Mouse (Mus musculus): ENCODE measurements around the gene Agrn.
"Not testable (repeated sequence)": the region's sequence is repeated elsewhere in the genome, so short reads cannot be mapped to it uniquely, and the experiment has no call there.

The Agrn gene

GRCm38 (mm10) chr4:156154771-156155170 is 42.5 kb downstream of the Agrn start:
- in situ Hi-C loops (cut with MseI, MboI) = no loop called here

GRCm38 (mm10) chr4:156150887-156151286 is 46.4 kb downstream of the Agrn start:
- in situ Hi-C loops (cut with MseI, MboI) = not testable (repeated sequence)

- in situ Hi-C loops (cut with MseI, MboI) = no loop called here
Observed at GRCm38 (mm10) chr4:156136285-156137100, 60.8 kb downstream of the Agrn start.

GRCm38 (mm10) chr4:156135801-156136200 is 61.5 kb downstream of the Agrn start:
- in situ Hi-C loops (cut with MseI, MboI) = no loop called here

DNA sequence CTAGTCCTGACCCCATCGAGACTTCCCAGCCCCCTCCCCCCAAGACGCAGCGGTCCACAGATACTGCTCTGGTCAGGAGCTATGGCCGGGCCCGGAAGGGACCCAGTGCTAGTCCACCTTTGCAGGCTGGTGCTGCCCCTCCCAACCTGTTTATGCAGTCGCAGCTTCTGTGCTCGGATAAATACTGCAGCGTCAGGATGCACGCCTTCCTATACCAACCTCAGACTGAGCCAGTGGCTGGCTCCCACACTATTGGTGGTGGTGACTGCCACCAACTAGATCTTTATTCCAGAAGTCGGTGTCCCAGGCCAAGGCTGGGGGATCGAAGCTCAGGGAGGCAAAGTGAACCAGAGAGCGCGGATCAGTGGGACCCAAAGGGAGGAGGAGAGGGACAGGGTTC is 62.2 kb downstream of the Agrn start:
- in situ Hi-C loops (cut with MseI, MboI) = no loop called here

DNA sequence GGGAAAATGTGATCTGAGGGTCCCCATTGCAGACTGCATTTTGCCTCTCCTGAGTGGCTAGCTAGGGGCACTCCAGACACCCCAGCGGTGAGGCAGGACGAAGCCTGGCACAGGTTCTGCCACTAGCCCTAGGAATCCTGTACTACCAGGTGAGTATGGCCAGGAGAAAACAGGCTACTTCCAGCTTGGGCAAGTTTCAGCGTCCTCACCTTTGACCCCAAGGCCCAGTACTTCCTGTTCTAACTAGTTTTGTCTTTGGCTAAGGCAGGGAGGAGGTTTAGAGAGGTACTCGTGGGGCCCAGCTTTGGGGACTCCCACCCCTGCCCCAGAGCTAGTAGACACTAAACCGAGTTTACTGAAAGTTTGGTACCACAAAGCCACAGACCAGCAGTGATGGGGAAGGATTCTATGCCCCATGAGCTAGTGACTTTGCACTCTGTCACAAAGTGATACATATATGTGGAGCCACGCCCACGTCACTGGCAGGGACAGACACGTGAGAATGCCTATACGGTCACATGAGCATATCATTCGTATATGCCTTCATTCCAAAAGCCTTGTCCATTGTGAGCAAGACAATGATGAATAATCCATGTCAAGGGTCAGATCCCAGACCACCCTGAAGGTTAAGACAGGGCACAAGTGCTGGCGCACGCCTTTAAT is 63.2 kb downstream of the Agrn start:
- in situ Hi-C loops (cut with MseI, MboI) = no loop called here

GRCm38 (mm10) chr4:156133334-156133733 is 64.0 kb downstream of the Agrn start:
- in situ Hi-C loops (cut with MseI, MboI) = no loop called here

DNA sequence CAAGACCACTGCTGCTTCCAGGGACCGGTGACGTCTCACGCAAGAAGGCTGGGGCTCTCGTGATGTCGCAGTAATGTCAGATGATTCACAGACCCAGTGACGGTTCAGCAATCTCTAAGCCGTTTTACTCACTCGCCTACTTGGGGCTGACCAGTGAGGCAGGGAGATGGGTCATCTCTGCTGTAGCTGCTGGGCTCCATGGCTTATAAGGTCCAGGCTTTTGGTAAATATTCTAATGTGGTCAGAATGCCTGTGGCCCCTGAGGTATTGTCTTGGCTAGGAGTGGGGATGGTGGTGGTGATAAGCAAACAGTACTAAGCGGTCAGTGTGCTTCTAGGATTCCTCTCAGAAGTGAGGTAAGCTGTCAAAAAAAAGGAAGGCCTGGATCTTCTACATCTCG is 66.3 kb downstream of the Agrn start:
- in situ Hi-C loops (cut with MseI, MboI) = no loop called here

- in situ Hi-C loops (cut with MseI, MboI) = no loop called here
Observed at GRCm38 (mm10) chr4:156130436-156130835, 66.9 kb downstream of the Agrn start, which contains the start of gene Rnf223. Rnf223 (plus strand) TSS chr4:156130513.

- in situ Hi-C loops (cut with MseI, MboI) = no loop called here
Observed at GRCm38 (mm10) chr4:156128746-156129145, 68.5 kb downstream of the Agrn start.

DNA sequence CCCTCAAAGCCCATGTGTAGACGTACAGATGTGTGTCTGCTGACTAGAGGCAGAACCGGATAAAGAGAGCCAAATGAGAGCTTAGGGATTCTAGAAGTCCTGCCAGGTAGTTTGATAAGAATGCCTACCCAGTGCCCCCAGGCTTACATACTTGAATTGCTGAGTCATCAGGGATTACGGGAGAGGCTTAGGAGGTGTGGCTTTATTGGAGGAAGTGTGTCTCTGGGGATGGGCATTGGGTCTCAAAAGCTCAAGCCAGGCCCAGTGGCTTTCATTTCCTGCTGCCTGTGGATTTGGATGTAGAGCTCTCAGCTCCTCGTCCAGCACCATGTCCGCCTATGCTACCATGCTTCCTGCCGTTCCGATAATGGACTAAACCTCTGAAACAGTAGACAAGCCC is 70.4 kb downstream of the Agrn start:
- in situ Hi-C loops (cut with MseI, MboI) = no loop called here

DNA sequence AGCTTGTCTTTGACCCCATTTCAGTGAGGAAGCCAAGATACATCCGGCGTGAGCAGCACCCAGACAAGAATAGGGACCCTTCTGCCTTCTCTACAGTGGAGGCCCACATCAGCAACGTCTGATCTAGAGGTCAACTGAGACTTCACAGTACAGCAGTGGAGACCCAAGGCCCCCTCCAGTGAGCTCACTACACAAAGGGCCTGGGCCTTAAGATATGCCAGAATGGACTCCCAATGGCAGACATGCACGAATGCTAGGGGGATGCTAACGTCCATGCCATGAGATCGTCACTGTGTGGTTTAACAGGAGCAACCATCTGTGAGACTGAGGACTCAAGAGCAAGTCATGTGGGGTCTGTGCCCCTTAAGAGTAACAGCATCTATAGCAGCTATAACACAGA is 71.9 kb downstream of the Agrn start:
- in situ Hi-C loops (cut with MseI, MboI) = no loop called here

DNA sequence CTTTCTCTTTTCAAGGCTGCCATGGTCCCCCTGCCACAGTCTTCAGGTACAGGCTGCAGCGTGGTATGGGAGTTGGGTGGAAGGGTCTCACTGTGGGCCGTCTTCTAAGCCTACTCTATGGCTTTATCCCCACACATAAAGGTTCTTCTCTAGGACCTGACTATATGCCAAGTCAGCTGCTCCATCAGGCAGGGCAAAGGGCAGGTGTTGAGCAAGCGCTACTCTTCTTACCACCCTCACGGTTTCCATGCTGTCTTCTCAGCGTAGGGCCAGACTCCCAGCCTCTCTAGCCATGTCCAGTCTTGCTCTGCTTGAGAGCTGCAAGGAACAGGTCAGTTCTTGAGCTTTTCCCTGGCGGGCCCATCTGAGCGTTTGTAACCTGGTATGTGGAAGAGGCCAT is 73.2 kb downstream of the Agrn start:
- in situ Hi-C loops (cut with MseI, MboI) = no loop called here

Measured in mouse trophoblast stem cell (cell line).